Mouse (Mus musculus): ENCODE measurements around the gene Abcc1. TPM values are rescaled to one million over a fixed set of nuclear protein-coding genes. Genes with fewer than 3 reads are reported as not detected.

The Abcc1 gene
- total and polyA plus RNA-seq, 3 experiments: 30.2 to 49.7 (median 37.4) TPM

GRCm38 (mm10) chr16:14420496-14421132 is 59.3 kb downstream of the Abcc1 start:
- dilution Hi-C loops (cut with MboI; ENCODE audit: extremely low pct_ligation_motif_present, extremely low pct_unique_long_range_greater_than_20kb, low sequenced_read_pairs) (no loop called here), in situ Hi-C loops (cut with MboI; ENCODE audit: low pct_ligation_motif_present, low pct_unique_long_range_greater_than_20kb, low sequenced_read_pairs) (no loop called here)
- no peak for TF ChIP-seq PAX5 (IDR thresholded peaks at IDR 0.05; ENCODE audit: low read length)
- TF ChIP-seq RCOR1 (conservative IDR thresholded peaks at IDR 0.05; ENCODE audit: low read depth, low read length): no peak
- no peak for TF ChIP-seq EP300 (IDR thresholded peaks at IDR 0.05; ENCODE audit: low read length)
- no peak for TF ChIP-seq TCF12 (IDR thresholded peaks at IDR 0.05; ENCODE audit: low read depth, low read length)
- TF ChIP-seq CHD1 (IDR thresholded peaks at IDR 0.05; ENCODE audit: low read depth, low read length): no peak
- TF ChIP-seq ETS1 (conservative IDR thresholded peaks at IDR 0.05; ENCODE audit: low read depth, low read length): no peak
- peaks cover 29 to 68% of the 10 kb centered on the region in 2 experiments for H3K36me3 ChIP-seq (replicated peaks in 1 of 2; ENCODE audit: control insufficient read depth in 1 of 2, insufficient read depth in 1 of 2, low read length in 1 of 2)
- H3K4me1 ChIP-seq (ENCODE audit: control insufficient read depth in 1 of 2, insufficient read depth in 2 of 2): no peaks in the 10 kb centered on the region
- no peaks in the 10 kb centered on the region for H3K27me3 ChIP-seq (replicated peaks)
- no peak overlapping the region for H3K4me2 ChIP-seq (ENCODE audit: insufficient read depth, low read depth, poor library complexity, severe bottlenecking)
- no peak overlapping the region for H3K4me3 ChIP-seq (replicated peaks in 1 of 3; ENCODE audit: low read depth in 2 of 3, low read length in 2 of 3, poor library complexity in 1 of 3)
- no peaks in the 10 kb centered on the region for H3K79me2 ChIP-seq (replicated peaks; ENCODE audit: control insufficient read depth, extremely low read depth, insufficient read depth, poor library complexity, severe bottlenecking)
- H3K9me3 ChIP-seq (replicated peaks; ENCODE audit: low read length): no peaks in the 10 kb centered on the region
- H3K27ac ChIP-seq (ENCODE audit: insufficient read depth, low read depth): no peak overlapping the region
- DNase-seq (ENCODE audit: extremely low read depth): no peak
- H3K9ac ChIP-seq (ENCODE audit: insufficient read depth, low read depth): no peak overlapping the region

GRCm38 (mm10) chr16:14422081-14422480 is 60.7 kb downstream of the Abcc1 start:
- Histone ChIP-seq H3K4me2 (ENCODE audit: insufficient read depth, low read depth, poor library complexity, severe bottlenecking) (no peak overlapping the region), H3K9ac (ENCODE audit: insufficient read depth, low read depth) (no peak overlapping the region), H3K27me3 (replicated peaks) (no peaks in the 10 kb centered on the region), H3K4me3 (replicated peaks in 1 of 3; ENCODE audit: low read depth in 2 of 3, low read length in 2 of 3, poor library complexity in 1 of 3) (no peak overlapping the region), H3K9me3 (replicated peaks; ENCODE audit: low read length) (no peaks in the 10 kb centered on the region), H3K36me3 (replicated peaks in 1 of 2; ENCODE audit: control insufficient read depth in 1 of 2, insufficient read depth in 1 of 2, low read length in 1 of 2) (peaks cover 26 to 57% of the 10 kb centered on the region in 2 experiments), H3K4me1 (ENCODE audit: control insufficient read depth in 1 of 2, insufficient read depth in 2 of 2) (no peaks in the 10 kb centered on the region), H3K27ac (ENCODE audit: insufficient read depth, low read depth) (no peak overlapping the region), H3K79me2 (replicated peaks; ENCODE audit: control insufficient read depth, extremely low read depth, insufficient read depth, poor library complexity, severe bottlenecking) (no peaks in the 10 kb centered on the region)
- TF ChIP-seq MEF2A (IDR thresholded peaks at IDR 0.05; ENCODE audit: borderline replicate concordance, low read depth, low read length) (no peak), ZMIZ1 (IDR thresholded peaks at IDR 0.05; ENCODE audit: low read depth, low read length) (no peak), JUND (conservative IDR thresholded peaks at IDR 0.05; ENCODE audit: low read depth, low read length) (no peak), KAT2A (IDR thresholded peaks at IDR 0.05; ENCODE audit: insufficient replicate concordance, low read length) (no peak), PAX5 (IDR thresholded peaks at IDR 0.05; ENCODE audit: low read length) (no peak), MAFK (IDR thresholded peaks at IDR 0.05; ENCODE audit: insufficient replicate concordance, low read length) (no peak), CHD2 (IDR thresholded peaks at IDR 0.05; ENCODE audit: low read length) (no peak), ZKSCAN1 (IDR thresholded peaks at IDR 0.05; ENCODE audit: borderline replicate concordance, low read depth, low read length) (no peak), IRF4 (IDR thresholded peaks at IDR 0.05; ENCODE audit: low read depth, low read length) (no peak)
- dilution Hi-C loops (cut with MboI; ENCODE audit: extremely low pct_ligation_motif_present, extremely low pct_unique_long_range_greater_than_20kb, low sequenced_read_pairs): no loop called here
- in situ Hi-C loops (cut with MboI; ENCODE audit: low pct_ligation_motif_present, low pct_unique_long_range_greater_than_20kb, low sequenced_read_pairs): no loop called here
- DNase-seq (ENCODE audit: extremely low read depth): no peak
